Comparison of ENCODE assay signal across 8 mouse cellular contexts in genomic region chr7:140855860-140856784, GRCm38 (mm10). TPM values are rescaled to one million over a fixed set of nuclear protein-coding genes. Genes with fewer than 3 reads are reported as not detected.
A peak's percentile ranks its signal among the peaks of the same experiment; 100 is the strongest.
DNase-seq lines count a peak whose midpoint lies in the region; ATAC-seq lines count a peak whose summit lies in the region.

Gene Gm45785, minus strand, starts transcription at chr7:140856331.

- peak; percentile 86 for DNase-seq in CD4-positive helper T cell, adult 2 months (ENCODE audit: low read depth, low spot score)
- peak; percentile 88 for DNase-seq in fat pad, adult 2 months (ENCODE audit: extremely low read depth, low read depth, low spot score)
- peak; percentile 88 for DNase-seq in kidney, postnatal 10 days
- DNase-seq in natural killer cell, adult 2 months (ENCODE audit: low spot score in 2 of 2): peak; percentile 74 to 75

- H3K9ac ChIP-seq in heart, embryonic 13.5 days: peak within 1 kb of the TSS; percentile 96
- H3K9ac ChIP-seq in liver, embryonic 12.5 days: peak within 1 kb of the TSS; percentile 87
- peak within 1 kb of the TSS; percentile 73 for H3K9ac ChIP-seq in stomach, embryonic 15.5 days

- peak; percentile 69 for ATAC-seq in heart, embryonic 13.5 days (ENCODE audit: extremely low read depth, insufficient number of reproducible peaks, low FRiP score, low TSS enrichment)
- peak; percentile 77 for ATAC-seq in liver, embryonic 12.5 days
- ATAC-seq in stomach, embryonic 15.5 days (ENCODE audit: insufficient read depth, low FRiP score, low read depth): peak; percentile 86

- no peaks in the 10 kb centered on the region for H3K9me3 ChIP-seq in heart, embryonic 13.5 days
- H3K9me3 ChIP-seq in liver, embryonic 12.5 days (replicated peaks): no peaks in the 10 kb centered on the region
- H3K9me3 ChIP-seq in stomach, embryonic 15.5 days: no peaks in the 10 kb centered on the region

- peaks cover 20% of the 10 kb centered on the region for H3K4me1 ChIP-seq in brown adipose tissue, adult 24 weeks (ENCODE audit: control insufficient read depth, insufficient read depth, insufficient read length, low read length)
- peaks cover 28% of the 10 kb centered on the region for H3K4me1 ChIP-seq in heart, embryonic 13.5 days
- H3K4me1 ChIP-seq in liver, embryonic 12.5 days: peaks cover 44% of the 10 kb centered on the region
- H3K4me1 ChIP-seq in stomach, embryonic 15.5 days: peaks cover 27% of the 10 kb centered on the region

- no peaks in the 10 kb centered on the region for H3K27me3 ChIP-seq in heart, embryonic 13.5 days (replicated peaks)
- no peaks in the 10 kb centered on the region for H3K27me3 ChIP-seq in liver, embryonic 12.5 days (replicated peaks)
- no peaks in the 10 kb centered on the region for H3K27me3 ChIP-seq in stomach, embryonic 15.5 days (replicated peaks)

- peak within 1 kb of the TSS; percentile 99 for H3K27ac ChIP-seq in brown adipose tissue, adult 24 weeks (replicated peaks; ENCODE audit: low read depth, low read length)
- peak within 1 kb of the TSS; percentile 93 for H3K27ac ChIP-seq in heart, embryonic 13.5 days (replicated peaks)
- peak within 1 kb of the TSS; percentile 98 for H3K27ac ChIP-seq in liver, embryonic 12.5 days
- H3K27ac ChIP-seq in stomach, embryonic 15.5 days: peak within 1 kb of the TSS; percentile 98

- H3K36me3 ChIP-seq in heart, embryonic 13.5 days: peaks cover 66% of the 10 kb centered on the region
- H3K36me3 ChIP-seq in liver, embryonic 12.5 days: peaks cover 70% of the 10 kb centered on the region
- H3K36me3 ChIP-seq in stomach, embryonic 15.5 days: peaks cover 50% of the 10 kb centered on the region

- peak within 1 kb of the TSS; percentile 96 for H3K4me2 ChIP-seq in heart, embryonic 13.5 days
- peak within 1 kb of the TSS; percentile 96 for H3K4me2 ChIP-seq in liver, embryonic 12.5 days
- H3K4me2 ChIP-seq in stomach, embryonic 15.5 days: peak within 1 kb of the TSS; percentile 99

- WGBS in heart, embryonic 13.5 days: under 1% methylated on average over 51 of the region's 51 CpGs
- WGBS in liver, embryonic 12.5 days (ENCODE audit: insufficient replicate concordance): under 1% methylated on average over 51 of the region's 51 CpGs
- under 1% methylated on average over 51 of the region's 51 CpGs for WGBS in stomach, embryonic 15.5 days

- H3K4me3 ChIP-seq in brown adipose tissue, adult 24 weeks (ENCODE audit: insufficient read depth, low read depth, low read length): peak within 1 kb of the TSS; percentile 85
- H3K4me3 ChIP-seq in heart, embryonic 13.5 days: peak within 1 kb of the TSS; percentile 70
- H3K4me3 ChIP-seq in liver, embryonic 12.5 days: peak within 1 kb of the TSS; percentile 89
- peak within 1 kb of the TSS; percentile 67 for H3K4me3 ChIP-seq in stomach, embryonic 15.5 days (replicated peaks)

RNA-seq across cellular contexts. Expression of gene Gm45785, which starts in this region (rescaled TPM):
- polyA plus RNA-seq in brown adipose tissue, adult 24 weeks (2012; ENCODE audit: insufficient read depth, insufficient read length, missing spikeins): not detected in 2 replicates
- polyA plus RNA-seq in heart, embryonic 13.5 days (2015; fragmentation: Nextera tagmentation; extraction: Ambion mirVana): not detected in 2 replicates
- polyA plus RNA-seq in liver, embryonic 12.5 days (2016; fragmentation: Nextera tagmentation; extraction: Ambion mirVana): not detected in 2 replicates
- not detected in 2 replicates for polyA plus RNA-seq in stomach, embryonic 15.5 days (2015; fragmentation: Nextera tagmentation; extraction: Ambion mirVana)

Comparison
In these comparisons a context has a peak if more than half of its experiments do, and no peak if none do; other contexts are left out.
1. Peak in every context shown above with its lines: DNase-seq, ATAC-seq, H3K4me3 ChIP-seq and H3K27ac ChIP-seq.
2. Peak in ATAC-seq, H3K4me3 ChIP-seq, H3K27ac ChIP-seq, H3K9ac ChIP-seq and H3K4me2 ChIP-seq in heart, embryonic 13.5 days; RNA of the gene not detected or under 1 TPM.
3. Peak in ATAC-seq, H3K4me3 ChIP-seq, H3K27ac ChIP-seq, H3K9ac ChIP-seq and H3K4me2 ChIP-seq in liver, embryonic 12.5 days; RNA of the gene not detected or under 1 TPM.
4. Peak in ATAC-seq, H3K4me3 ChIP-seq, H3K27ac ChIP-seq, H3K9ac ChIP-seq and H3K4me2 ChIP-seq in stomach, embryonic 15.5 days; RNA of the gene not detected or under 1 TPM.